Mouse (Mus musculus) naive thymus-derived CD4-positive, alpha-beta T cell, adult 2 months (primary cell): ENCODE results near the gene Slc5a6.
"Not testable (repeated sequence)": the region's sequence is repeated elsewhere in the genome, so short reads cannot be mapped to it uniquely, and the experiment has no call there.

ENCODE experiments used
- DNase-seq: peaks from one replicate; pipeline ENCODE4 v3.0.0-alpha.2; 2011; ENCODE audit warnings: low read depth

Gene Slc5a6

GRCm38 (mm10) chr5:31069810-31070209 is 21.1 kb upstream of the Slc5a6 start:
- no peak for DNase-seq

- DNase-seq = peak; percentile 46
These were observed 6.8 kb upstream of the Slc5a6 start for GRCm38 (mm10) chr5:31055216-31056140.

- DNase-seq = peak; percentile 93
These were observed 5.8 kb upstream of the Slc5a6 start, which contains the start of gene Cad for GRCm38 (mm10) chr5:31054261-31055215. TSS of gene Cad (plus strand) at chr5:31054780.

GRCm38 (mm10) chr5:31053728-31054127 is 5.0 kb upstream of the Slc5a6 start:
- not testable (repeated sequence) for DNase-seq

- peak; percentile 49 for DNase-seq
These were observed 1.7 kb upstream of the Slc5a6 start for GRCm38 (mm10) chr5:31050427-31050826.

- DNase-seq = peak; percentile 99
These were observed 619 bp downstream of the Slc5a6 start, which contains the start of gene Atraid for GRCm38 (mm10) chr5:31047848-31048762. TSS of gene Atraid (plus strand) at chr5:31048312.

GRCm38 (mm10) chr5:31047074-31047473 is 1.6 kb downstream of the Slc5a6 start:
- DNase-seq = no peak

GRCm38 (mm10) chr5:31046416-31046815 is 2.3 kb downstream of the Slc5a6 start:
- no peak for DNase-seq

GRCm38 (mm10) chr5:31038171-31038845 is 10.4 kb downstream of the Slc5a6 start:
- no peak for DNase-seq

GRCm38 (mm10) chr5:31036556-31036955 is 12.2 kb downstream of the Slc5a6 start:
- not testable (repeated sequence) for DNase-seq

GRCm38 (mm10) chr5:31034669-31035068 is 14.1 kb downstream of the Slc5a6 start:
- DNase-seq = no peak

GRCm38 (mm10) chr5:31031508-31031907 is 17.2 kb downstream of the Slc5a6 start:
- no peak for DNase-seq

GRCm38 (mm10) chr5:31030926-31031325 is 17.8 kb downstream of the Slc5a6 start:
- no peak for DNase-seq

- no peak for DNase-seq
These were observed 24.1 kb downstream of the Slc5a6 start for GRCm38 (mm10) chr5:31024641-31025040.

- no peak for DNase-seq
These were observed 25.5 kb downstream of the Slc5a6 start for GRCm38 (mm10) chr5:31023254-31023653.

GRCm38 (mm10) chr5:31022690-31023089 is 26.0 kb downstream of the Slc5a6 start:
- no peak for DNase-seq

GRCm38 (mm10) chr5:31021790-31022189 is 26.9 kb downstream of the Slc5a6 start:
- not testable (repeated sequence) for DNase-seq

GRCm38 (mm10) chr5:31015913-31016312 is 32.8 kb downstream of the Slc5a6 start:
- DNase-seq = no peak

- DNase-seq = peak; percentile 55
These were observed 36.0 kb downstream of the Slc5a6 start for GRCm38 (mm10) chr5:31012737-31013136.

GRCm38 (mm10) chr5:31004184-31004583 is 44.5 kb downstream of the Slc5a6 start:
- peak; percentile 93 for DNase-seq

GRCm38 (mm10) chr5:31001560-31001959 is 47.2 kb downstream of the Slc5a6 start:
- peak; percentile 26 for DNase-seq
